Mouse (Mus musculus): ENCODE data around the gene Gli1.

DNA sequence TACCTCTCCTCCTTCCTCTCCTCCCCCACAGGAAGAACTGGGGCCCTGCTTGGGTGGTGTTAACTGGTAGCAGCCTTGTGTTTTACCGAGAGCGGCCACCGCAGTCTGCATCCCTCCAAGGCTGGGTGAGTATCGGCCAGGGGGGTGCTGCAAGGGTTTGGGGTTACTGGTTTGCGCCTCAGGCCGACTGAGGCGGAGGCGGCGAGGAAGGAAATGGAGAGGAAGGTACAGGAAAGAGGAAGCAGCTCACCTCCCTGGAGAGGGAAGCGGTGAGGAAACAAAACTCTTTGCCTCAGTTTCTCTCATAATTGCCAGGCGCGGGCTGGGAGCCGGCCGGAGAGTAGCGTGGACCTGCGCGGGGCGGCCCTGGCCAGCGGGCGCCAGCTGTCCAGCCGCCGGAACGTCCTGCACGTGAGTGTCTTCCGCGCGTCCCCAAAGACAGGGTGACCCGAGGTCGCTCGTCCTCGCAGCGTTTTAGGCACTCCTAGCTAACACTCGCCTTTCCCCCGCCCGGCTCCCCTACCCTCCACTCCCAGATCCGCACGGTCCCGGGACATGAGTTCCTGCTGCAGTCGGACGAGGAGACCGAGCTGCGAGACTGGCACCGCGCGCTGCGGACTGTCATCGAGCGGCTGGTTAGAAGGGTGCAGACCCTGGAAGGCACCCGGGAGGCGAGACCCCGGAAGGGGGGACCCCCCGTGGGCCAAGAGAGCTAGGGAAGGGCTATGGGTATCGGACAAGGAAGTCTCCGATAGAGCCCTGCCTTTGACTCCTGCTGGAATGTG is 15.6 kb downstream of the Gli1 start:
- TF ChIP-seq CTCF (IDR thresholded peaks at IDR 0.05; ENCODE audit: low read depth, low read length), result no peak
- no peak for TF ChIP-seq POLR2A (IDR thresholded peaks at IDR 0.05; ENCODE audit: borderline replicate concordance, low read depth, low read length)

Data from bone marrow macrophage, adult 2 months (primary cell).